Mouse (Mus musculus): ENCODE results near the gene Nampt. TPM values are rescaled to one million over a fixed set of nuclear protein-coding genes. Genes with fewer than 3 reads are reported as not detected.

Nampt gene
- polyA plus RNA-seq, 1 experiment from 2014 or later, result 20.9 TPM

Other genes starting within 250 kb of the Nampt start
- 79.6 and 81.2 TPM in 2 replicates for gene Sypl, start 134.3 kb downstream of the Nampt start, polyA plus RNA-seq (2015; fragmentation: Nextera tagmentation; extraction: Ambion mirVana)